Mouse (Mus musculus): ENCODE measurements at regions not wholly inside any gene's neighbourhood (a gene's known extent, or its start where the extent isn't known, plus 50 kb on each side); places are given as distances from the start of the nearest gene placed in this dataset.
A peak's percentile ranks its signal among the peaks of the same experiment; 100 is the strongest.

GRCm38 (mm10) chr12:26068685-26069008, 346.4 kb downstream of the Rnf144a start:
- peak overlapping the region; percentile 39 for H3K4me2 ChIP-seq (ENCODE audit: low read length)
- no peaks in the 10 kb centered on the region for H3K27me3 ChIP-seq (replicated peaks; ENCODE audit: control insufficient read depth, insufficient read depth, low read length)
- no peak overlapping the region for H3K9ac ChIP-seq (ENCODE audit: low read length)
- no peaks in the 10 kb centered on the region for H3K4me1 ChIP-seq (replicated peaks; ENCODE audit: control insufficient read depth, insufficient read depth, low read length)
- no peak overlapping the region for H3K27ac ChIP-seq (ENCODE audit: low read depth)
- H3K9me3 ChIP-seq (ENCODE audit: control insufficient read depth, low read length): no peaks in the 10 kb centered on the region
- ATAC-seq (replicated peaks; ENCODE audit: low FRiP score, low TSS enrichment, low read depth) (no peak), DNase-seq (ENCODE audit: low spot score) (no peak)
- H3K36me3 ChIP-seq (ENCODE audit: control insufficient read depth, insufficient read depth, low read length): no peaks in the 10 kb centered on the region
- H3K4me3 ChIP-seq (ENCODE audit: low read depth, low read length): no peak overlapping the region
- WGBS: 27% methylated on average over 4 of the region's 4 CpGs

DNA sequence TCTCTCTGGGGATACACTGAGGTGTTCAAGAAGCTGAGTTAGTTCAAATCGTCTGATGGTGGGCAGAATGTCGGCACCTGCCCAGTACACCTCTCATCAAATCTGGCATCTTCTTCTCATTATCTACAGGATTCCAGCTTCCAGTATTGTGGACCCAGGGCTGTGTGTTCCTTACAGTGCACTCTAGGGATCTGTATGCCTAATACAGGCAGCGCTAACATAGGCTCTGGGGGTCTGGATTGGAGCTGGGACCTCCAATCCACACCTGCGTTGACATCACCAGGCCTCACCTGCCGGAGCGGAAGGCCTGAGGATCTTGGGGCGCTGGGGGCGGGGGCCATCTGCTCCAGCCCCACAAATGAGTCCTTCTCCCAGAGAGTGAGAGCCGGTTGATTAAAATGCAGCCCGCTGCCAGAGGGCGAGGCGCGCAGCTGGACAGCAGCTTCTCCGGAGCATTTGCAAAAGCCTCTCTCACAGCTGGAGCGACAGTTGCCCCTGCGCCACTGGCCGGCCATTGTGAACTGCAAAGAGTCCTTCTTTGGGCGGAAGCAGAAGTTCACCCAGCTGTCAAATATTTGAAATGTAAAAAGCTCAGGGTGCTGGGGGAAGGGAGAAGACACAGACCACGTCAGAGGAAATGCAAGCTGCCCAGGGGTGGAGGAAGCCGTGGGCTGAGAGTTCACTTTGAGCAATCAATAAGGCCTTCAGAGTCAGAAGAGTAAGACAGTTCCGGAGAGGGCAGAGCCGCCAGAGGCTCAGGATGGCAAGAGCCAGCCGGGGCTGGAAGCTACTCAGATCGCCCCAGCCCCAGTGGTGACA, 347.0 kb downstream of the Rnf144a start:
- peak overlapping the region; percentile 1; the same call in 1 of the 2 replicates for H3K4me3 ChIP-seq (ENCODE audit: low read depth, low read length)
- DNase-seq (ENCODE audit: low spot score) (peak; percentile 65), ATAC-seq (replicated peaks; ENCODE audit: low FRiP score, low TSS enrichment, low read depth) (0 out of 2 replicates have a peak, but pooled peaks have one; percentile 43)
- no peaks in the 10 kb centered on the region for H3K4me1 ChIP-seq (replicated peaks; ENCODE audit: control insufficient read depth, insufficient read depth, low read length)
- no peak overlapping the region for H3K27ac ChIP-seq (ENCODE audit: low read depth)
- peak overlapping the region; percentile 39 for H3K4me2 ChIP-seq (ENCODE audit: low read length)
- WGBS: 12% methylated on average over 24 of the region's 24 CpGs
- no peaks in the 10 kb centered on the region for H3K27me3 ChIP-seq (replicated peaks; ENCODE audit: control insufficient read depth, insufficient read depth, low read length)
- H3K9me3 ChIP-seq (ENCODE audit: control insufficient read depth, low read length): no peaks in the 10 kb centered on the region
- H3K36me3 ChIP-seq (ENCODE audit: control insufficient read depth, insufficient read depth, low read length): no peaks in the 10 kb centered on the region
- H3K9ac ChIP-seq (ENCODE audit: low read length): no peak overlapping the region

DNA sequence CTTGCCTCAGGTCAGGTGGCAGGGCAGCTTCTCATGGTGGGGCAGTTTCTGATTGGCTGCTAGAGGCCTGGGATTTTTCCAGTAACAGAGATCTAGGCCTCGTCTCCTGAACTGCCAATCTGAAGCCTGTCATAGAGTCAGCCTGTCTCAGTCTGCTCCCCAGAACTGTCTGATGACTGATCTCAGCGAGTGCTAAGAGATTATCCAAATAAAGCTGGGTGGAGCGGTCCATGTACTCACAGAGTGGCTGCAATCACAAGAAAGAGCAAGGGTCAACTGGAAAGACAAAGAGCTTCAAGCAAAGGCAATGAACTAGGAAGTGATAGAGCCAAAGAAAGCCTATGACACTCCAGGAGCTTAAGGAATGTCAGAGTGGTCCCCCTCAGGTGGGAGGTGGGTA, 354.7 kb downstream of the Rnf144a start:
- Histone ChIP-seq H3K27me3 (replicated peaks; ENCODE audit: control insufficient read depth, insufficient read depth, low read length) (no peaks in the 10 kb centered on the region), H3K4me2 (ENCODE audit: low read length) (no peak overlapping the region), H3K9ac (ENCODE audit: low read length) (no peak overlapping the region), H3K4me1 (replicated peaks; ENCODE audit: control insufficient read depth, insufficient read depth, low read length) (no peaks in the 10 kb centered on the region), H3K27ac (ENCODE audit: low read depth) (no peak overlapping the region), H3K36me3 (ENCODE audit: control insufficient read depth, insufficient read depth, low read length) (no peaks in the 10 kb centered on the region), H3K4me3 (ENCODE audit: low read depth, low read length) (no peak overlapping the region), H3K9me3 (ENCODE audit: control insufficient read depth, low read length) (no peaks in the 10 kb centered on the region)
- WGBS: 36% methylated on average over 3 of the region's 3 CpGs
- ATAC-seq (replicated peaks; ENCODE audit: low FRiP score, low TSS enrichment, low read depth) (no peak), DNase-seq (ENCODE audit: low spot score) (no peak)

DNA sequence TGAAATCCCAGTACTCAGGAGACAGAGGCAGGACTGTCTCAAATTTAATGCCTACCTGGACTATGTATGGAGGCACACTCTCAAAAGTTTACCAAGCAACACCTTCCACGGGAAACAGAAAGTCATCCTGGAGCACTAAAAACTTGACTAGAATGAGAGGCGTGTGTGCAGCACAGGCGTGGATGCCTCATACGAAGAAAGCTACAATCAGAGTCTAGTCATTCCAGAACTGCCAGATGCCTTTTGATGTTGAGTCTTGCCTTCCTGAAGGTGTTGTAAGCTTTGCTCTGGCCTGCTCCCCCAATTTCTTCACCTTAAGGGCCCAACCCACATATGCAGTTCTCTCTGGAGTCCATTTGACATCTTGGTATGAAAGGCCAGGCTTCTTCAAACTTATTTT, 356.0 kb downstream of the Rnf144a start:
- no peak overlapping the region for H3K4me3 ChIP-seq (ENCODE audit: low read depth, low read length)
- no peak for ATAC-seq (replicated peaks; ENCODE audit: low FRiP score, low TSS enrichment, low read depth)

DNA sequence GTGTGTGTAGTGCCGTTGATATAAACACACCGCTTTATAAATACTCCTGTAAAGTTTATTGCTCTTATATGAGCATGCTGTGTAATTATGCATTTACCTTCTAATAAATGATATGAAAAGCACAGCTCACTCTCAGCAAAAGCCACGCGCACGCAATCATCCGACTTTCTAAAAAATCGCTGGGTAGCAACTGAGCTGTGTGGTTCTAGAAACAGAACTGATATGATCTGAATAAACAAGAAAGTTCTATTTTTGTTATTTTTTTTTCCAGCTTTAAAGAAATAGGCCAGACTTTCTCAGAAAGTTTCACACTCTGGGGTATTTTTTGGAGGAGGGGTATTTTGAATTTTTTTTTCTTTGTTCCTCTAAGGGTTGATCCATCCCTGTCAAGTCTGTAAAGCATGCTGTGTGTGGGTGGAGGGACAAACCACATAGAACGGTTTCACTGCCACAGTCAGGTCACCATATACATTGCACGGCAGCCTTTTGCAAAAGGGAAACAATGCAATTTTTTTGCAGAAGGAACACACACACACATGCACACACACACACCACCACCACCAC, 357.5 kb downstream of the Rnf144a start:
- H3K4me3 ChIP-seq (ENCODE audit: low read depth, low read length): no peak overlapping the region
- no peaks in the 10 kb centered on the region for H3K36me3 ChIP-seq (ENCODE audit: control insufficient read depth, insufficient read depth, low read length)
- no peak overlapping the region for H3K9ac ChIP-seq (ENCODE audit: low read length)
- WGBS: 88% methylated on average over 9 of the region's 9 CpGs
- DNase-seq (ENCODE audit: low spot score) (no peak), ATAC-seq (replicated peaks; ENCODE audit: low FRiP score, low TSS enrichment, low read depth) (no peak)
- H3K27me3 ChIP-seq (replicated peaks; ENCODE audit: control insufficient read depth, insufficient read depth, low read length): no peaks in the 10 kb centered on the region
- no peaks in the 10 kb centered on the region for H3K4me1 ChIP-seq (replicated peaks; ENCODE audit: control insufficient read depth, insufficient read depth, low read length)
- no peaks in the 10 kb centered on the region for H3K9me3 ChIP-seq (ENCODE audit: control insufficient read depth, low read length)
- H3K27ac ChIP-seq (ENCODE audit: low read depth): no peak overlapping the region
- no peak overlapping the region for H3K4me2 ChIP-seq (ENCODE audit: low read length)

More for the DNA sequence above, 356.0 kb downstream of the Rnf144a start:
- no peak for DNase-seq (ENCODE audit: low spot score)
- Histone ChIP-seq H3K9ac (ENCODE audit: low read length) (no peak overlapping the region), H3K27me3 (replicated peaks; ENCODE audit: control insufficient read depth, insufficient read depth, low read length) (no peaks in the 10 kb centered on the region), H3K9me3 (ENCODE audit: control insufficient read depth, low read length) (no peaks in the 10 kb centered on the region), H3K27ac (ENCODE audit: low read depth) (no peak overlapping the region), H3K4me1 (replicated peaks; ENCODE audit: control insufficient read depth, insufficient read depth, low read length) (no peaks in the 10 kb centered on the region), H3K4me2 (ENCODE audit: low read length) (no peak overlapping the region), H3K36me3 (ENCODE audit: control insufficient read depth, insufficient read depth, low read length) (no peaks in the 10 kb centered on the region)
- 87% methylated on average over 4 of the region's 4 CpGs for WGBS

DNA sequence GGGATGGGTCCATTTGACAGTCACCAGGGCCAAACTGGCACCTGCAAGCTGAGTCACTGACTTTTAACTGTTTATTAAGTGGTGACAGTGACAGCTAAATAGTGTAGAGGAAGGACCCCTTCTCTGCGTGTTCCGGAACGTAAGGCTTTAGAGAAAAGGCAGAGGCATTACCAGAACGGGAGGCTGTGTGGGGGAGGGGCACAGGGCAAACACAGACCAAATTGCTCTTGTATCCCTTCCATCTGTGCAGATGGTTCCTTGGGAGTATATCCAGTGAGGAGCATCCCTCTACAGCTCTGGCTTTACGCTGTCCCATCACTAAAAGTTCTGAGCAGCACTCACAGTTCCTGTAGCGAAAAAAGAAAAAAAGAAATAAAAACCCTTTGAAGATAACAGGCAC, 368.1 kb downstream of the Rnf144a start:
- DNase-seq (ENCODE audit: low spot score) (no peak), ATAC-seq (replicated peaks; ENCODE audit: low FRiP score, low TSS enrichment, low read depth) (no peak)
- Histone ChIP-seq H3K9me3 (ENCODE audit: control insufficient read depth, low read length) (no peaks in the 10 kb centered on the region), H3K4me2 (ENCODE audit: low read length) (no peak overlapping the region), H3K27ac (ENCODE audit: low read depth) (no peak overlapping the region), H3K27me3 (replicated peaks; ENCODE audit: control insufficient read depth, insufficient read depth, low read length) (no peaks in the 10 kb centered on the region), H3K4me1 (replicated peaks; ENCODE audit: control insufficient read depth, insufficient read depth, low read length) (no peaks in the 10 kb centered on the region), H3K36me3 (ENCODE audit: control insufficient read depth, insufficient read depth, low read length) (no peaks in the 10 kb centered on the region), H3K4me3 (ENCODE audit: low read depth, low read length) (no peak overlapping the region), H3K9ac (ENCODE audit: low read length) (no peak overlapping the region)
- WGBS: 58% methylated on average over 6 of the region's 6 CpGs

DNA sequence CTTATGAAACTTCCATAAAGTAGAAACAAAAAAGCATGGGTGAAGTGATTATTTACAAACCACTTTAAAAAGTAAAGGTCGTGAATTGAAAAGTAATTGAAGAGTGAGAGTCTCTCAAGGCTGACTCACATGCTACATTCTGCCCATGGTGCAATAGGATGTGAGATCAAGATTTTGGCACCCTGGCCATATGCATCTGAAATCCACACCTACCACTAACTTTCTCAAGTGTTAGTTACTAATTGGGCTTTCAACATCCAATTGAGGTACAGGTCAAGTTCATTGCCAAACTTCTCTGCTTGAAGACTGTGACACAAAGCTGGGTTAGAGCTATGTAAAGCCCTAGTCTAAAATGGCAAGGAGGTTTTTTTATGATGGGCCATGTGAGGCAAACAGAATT, 369.7 kb downstream of the Rnf144a start:
- Histone ChIP-seq H3K27ac (ENCODE audit: low read depth) (no peak overlapping the region), H3K36me3 (ENCODE audit: control insufficient read depth, insufficient read depth, low read length) (no peaks in the 10 kb centered on the region), H3K9me3 (ENCODE audit: control insufficient read depth, low read length) (no peaks in the 10 kb centered on the region), H3K9ac (ENCODE audit: low read length) (no peak overlapping the region), H3K27me3 (replicated peaks; ENCODE audit: control insufficient read depth, insufficient read depth, low read length) (no peaks in the 10 kb centered on the region), H3K4me2 (ENCODE audit: low read length) (no peak overlapping the region), H3K4me1 (replicated peaks; ENCODE audit: control insufficient read depth, insufficient read depth, low read length) (no peaks in the 10 kb centered on the region), H3K4me3 (ENCODE audit: low read depth, low read length) (no peak overlapping the region)
- ATAC-seq (replicated peaks; ENCODE audit: low FRiP score, low TSS enrichment, low read depth) (no peak), DNase-seq (ENCODE audit: low spot score) (no peak)
- 93% methylated on average over 1 of the region's 1 CpGs for WGBS

GRCm38 (mm10) chr12:26012951-26013350, 402.1 kb downstream of the Rnf144a start:
- Histone ChIP-seq H3K4me1 (replicated peaks; ENCODE audit: control insufficient read depth, insufficient read depth, low read length) (no peaks in the 10 kb centered on the region), H3K4me2 (ENCODE audit: low read length) (no peak overlapping the region), H3K36me3 (ENCODE audit: control insufficient read depth, insufficient read depth, low read length) (no peaks in the 10 kb centered on the region), H3K9me3 (ENCODE audit: control insufficient read depth, low read length) (no peaks in the 10 kb centered on the region), H3K9ac (ENCODE audit: low read length) (no peak overlapping the region), H3K27ac (ENCODE audit: low read depth) (no peak overlapping the region), H3K27me3 (replicated peaks; ENCODE audit: control insufficient read depth, insufficient read depth, low read length) (no peaks in the 10 kb centered on the region), H3K4me3 (ENCODE audit: low read depth, low read length) (no peak overlapping the region)
- no peak for DNase-seq (ENCODE audit: low spot score)
- ATAC-seq (replicated peaks; ENCODE audit: low FRiP score, low TSS enrichment, low read depth): no peak
- WGBS: 80% methylated on average over 5 of the region's 5 CpGs

DNA sequence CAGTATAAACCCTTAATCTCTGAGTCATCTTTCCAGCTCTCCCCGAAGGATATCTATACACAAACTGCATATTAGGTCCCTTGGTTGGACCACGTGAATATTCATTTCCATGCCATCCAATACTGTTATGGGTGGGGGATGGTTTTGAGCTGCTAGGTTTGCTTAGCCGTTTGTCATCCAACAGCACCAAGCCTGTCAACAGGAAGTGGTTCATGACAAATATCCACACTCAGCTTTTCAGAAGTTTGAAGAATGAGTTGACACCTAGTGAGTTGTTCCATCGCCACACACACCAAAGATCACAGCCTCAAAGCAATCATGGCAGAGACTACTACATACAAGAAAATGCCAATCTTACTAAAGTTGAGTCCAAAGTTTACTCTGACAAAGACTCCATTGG, 421.0 kb downstream of the Rnf144a start:
- Histone ChIP-seq H3K9me3 (ENCODE audit: control insufficient read depth, low read length) (no peaks in the 10 kb centered on the region), H3K27me3 (replicated peaks; ENCODE audit: control insufficient read depth, insufficient read depth, low read length) (no peaks in the 10 kb centered on the region), H3K4me1 (replicated peaks; ENCODE audit: control insufficient read depth, insufficient read depth, low read length) (no peaks in the 10 kb centered on the region), H3K27ac (ENCODE audit: low read depth) (no peak overlapping the region), H3K36me3 (ENCODE audit: control insufficient read depth, insufficient read depth, low read length) (no peaks in the 10 kb centered on the region), H3K4me3 (ENCODE audit: low read depth, low read length) (no peak overlapping the region), H3K9ac (ENCODE audit: low read length) (no peak overlapping the region), H3K4me2 (ENCODE audit: low read length) (no peak overlapping the region)
- DNase-seq (ENCODE audit: low spot score): no peak
- no peak for ATAC-seq (replicated peaks; ENCODE audit: low FRiP score, low TSS enrichment, low read depth)
- WGBS: 89% methylated on average over 4 of the region's 4 CpGs
